Mouse (Mus musculus) erythroblast, embryonic 14.5 days (primary cell): ENCODE results near the gene Fam102a. TPM values are rescaled to one million over a fixed set of nuclear protein-coding genes. Genes with fewer than 3 reads are reported as not detected.

Source experiments
- H3K27me3 ChIP-seq: 2 replicates; pipeline ENCODE4 v1.6.1; 2012; ENCODE audit warnings: inconsistent platforms; ENCODE audit not compliant: control insufficient read depth
- H3K36me3 ChIP-seq: 2 replicates; pipeline ENCODE4 v1.6.1; 2012; ENCODE audit warnings: mild to moderate bottlenecking, inconsistent platforms; ENCODE audit not compliant: control insufficient read depth
- H3K4me1 ChIP-seq: 2 replicates; pipeline ENCODE4 v1.6.1; 2012; ENCODE audit warnings: inconsistent platforms; ENCODE audit not compliant: control insufficient read depth
- H3K4me3 ChIP-seq: replicated peaks from 2 replicates; pipeline ENCODE3; 2012; ENCODE audit warnings: moderate library complexity, mild to moderate bottlenecking, inconsistent platforms
- H3K9me3 ChIP-seq: 2 replicates; pipeline ENCODE4 v1.6.1; 2012; ENCODE audit warnings: low read length, inconsistent platforms, mixed read lengths; ENCODE audit not compliant: control insufficient read depth
- GATA1 ChIP-seq: IDR thresholded peaks from 2 replicates; pipeline ENCODE4 v1.6.1; 2012; ENCODE audit warnings: low read length, inconsistent platforms, mixed read lengths
- TAL1 ChIP-seq: IDR thresholded peaks from 3 replicates; pipeline ENCODE4 v1.6.1; 2012; ENCODE audit warnings: low read length, inconsistent platforms, mixed read lengths
- polyA plus RNA-seq: library from polyadenylated mRNA; stranded (reverse); fragments of >175 nt; gene quantifications from 2 replicates; pipeline ENCODE4 v1.2.3, GENCODE M21; 2012

Fam102a gene
- polyA plus RNA-seq, 1 experiment, result 0.06 TPM

DNA sequence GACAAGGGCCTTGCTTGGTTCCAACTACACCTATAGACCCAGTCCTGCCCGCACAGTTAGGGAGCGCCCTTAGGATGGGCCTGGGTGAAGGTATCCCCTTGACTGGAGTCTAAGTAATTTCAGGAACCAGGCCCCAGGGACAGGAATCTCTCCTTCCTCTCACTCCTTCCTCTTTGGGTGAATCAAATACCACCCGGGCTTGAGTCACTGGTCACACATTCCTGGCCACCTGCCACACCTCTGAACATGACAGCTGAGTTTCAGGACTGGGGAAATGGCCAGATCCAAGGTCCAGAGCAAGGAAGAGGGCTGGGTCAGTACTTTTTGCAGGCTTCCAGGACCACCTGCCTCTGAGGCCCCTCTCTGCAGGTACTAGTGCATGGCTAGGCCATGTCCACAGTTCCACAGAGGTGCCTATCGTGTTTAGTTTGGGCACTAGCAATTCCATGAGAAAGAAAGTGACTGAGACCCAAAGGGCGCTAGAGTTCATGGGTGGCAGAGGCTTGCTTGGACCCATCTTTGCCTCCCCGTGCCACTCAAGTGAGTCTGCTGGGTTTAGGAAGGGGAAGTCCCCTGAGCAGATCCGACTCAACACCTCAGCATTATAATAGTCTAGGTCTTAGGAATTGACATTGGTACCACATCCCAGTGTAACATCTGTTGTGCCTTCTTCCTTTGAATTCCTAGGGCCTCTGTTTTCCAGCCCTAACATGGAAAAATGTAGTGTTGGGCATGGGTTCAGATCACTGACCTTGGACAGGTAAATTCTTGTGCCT, 13.0 kb downstream of the Fam102a start:
- no peaks in the 10 kb centered on the region for H3K27me3 ChIP-seq
- no peak for TF ChIP-seq TAL1
- TF ChIP-seq GATA1, result no peak
- no peak overlapping the region for H3K4me3 ChIP-seq
- no peaks in the 10 kb centered on the region for H3K36me3 ChIP-seq
- H3K4me1 ChIP-seq, result no peaks in the 10 kb centered on the region
- no peaks in the 10 kb centered on the region for H3K9me3 ChIP-seq

DNA sequence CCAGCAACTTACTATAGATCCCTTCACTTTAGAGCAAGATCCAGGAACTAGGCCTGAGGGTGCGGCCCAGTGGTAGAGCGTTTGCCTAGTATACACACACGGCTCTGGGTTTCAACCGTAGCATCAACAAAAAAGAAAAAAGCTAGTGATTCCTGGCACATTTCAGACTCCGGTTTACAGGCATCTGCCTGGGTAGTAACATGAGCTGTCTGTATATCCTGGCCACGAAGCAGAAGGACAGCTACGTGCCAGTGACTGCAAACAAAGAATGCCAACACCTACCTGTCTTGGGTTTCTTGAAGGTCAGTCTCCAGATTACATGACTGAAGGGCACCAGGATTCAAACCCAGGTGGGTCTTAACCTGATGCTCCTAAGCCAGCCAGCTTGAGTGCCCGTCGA, 14.0 kb downstream of the Fam102a start:
- Histone ChIP-seq H3K36me3 (no peaks in the 10 kb centered on the region), H3K4me3 (no peak overlapping the region), H3K4me1 (peaks cover 2% of the 10 kb centered on the region; the same call in 1 of the 2 replicates), H3K9me3 (no peaks in the 10 kb centered on the region), H3K27me3 (no peaks in the 10 kb centered on the region)
- TF ChIP-seq GATA1 (no peak), TAL1 (no peak)

DNA sequence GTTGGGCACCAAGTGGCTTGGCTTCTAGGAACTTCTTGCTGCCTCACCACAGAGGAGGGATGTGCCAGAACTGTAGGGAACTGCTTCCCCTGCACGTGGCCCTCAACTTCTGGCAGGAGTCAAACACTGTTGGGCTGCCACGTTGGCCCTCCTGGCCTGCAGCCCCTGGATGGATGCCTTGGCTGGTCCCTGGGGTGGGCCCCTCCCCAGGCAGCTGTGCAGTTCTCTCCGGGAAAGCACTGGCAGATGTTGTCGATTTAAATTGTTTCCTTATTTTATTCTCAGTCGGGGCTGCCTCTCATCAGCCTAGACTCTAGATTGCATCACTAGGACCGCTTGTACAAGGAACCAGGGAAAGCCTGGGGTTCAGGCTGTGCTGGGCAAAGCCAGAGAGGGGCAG, 14.6 kb downstream of the Fam102a start:
- TF ChIP-seq GATA1 (no peak), TAL1 (no peak)
- H3K27me3 ChIP-seq, result no peaks in the 10 kb centered on the region

DNA sequence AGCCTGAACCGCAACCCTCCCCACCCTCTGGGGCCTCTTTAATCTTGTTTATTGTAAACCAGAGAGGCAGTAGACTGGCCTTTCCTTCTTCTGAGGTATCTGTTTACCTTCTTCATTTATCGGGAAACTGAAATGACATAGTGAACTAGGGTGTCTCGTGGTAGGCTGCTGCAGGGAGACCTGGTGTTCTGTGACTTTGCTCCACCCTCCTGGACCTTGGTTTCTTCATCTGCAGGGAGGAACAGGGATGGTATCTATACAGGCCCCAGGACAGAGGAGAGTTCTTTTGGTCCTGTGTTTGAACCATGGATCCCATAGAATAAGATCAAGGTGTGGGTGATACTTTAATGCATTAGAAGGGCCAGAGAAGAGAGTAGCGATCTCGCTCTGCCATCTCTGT, 16.1 kb downstream of the Fam102a start:
- no peak overlapping the region for H3K4me3 ChIP-seq
- TF ChIP-seq GATA1 (no peak), TAL1 (no peak)
- no peaks in the 10 kb centered on the region for H3K27me3 ChIP-seq
- H3K9me3 ChIP-seq, result no peaks in the 10 kb centered on the region
- peaks cover 2% of the 10 kb centered on the region; the same call in 1 of the 2 replicates for H3K4me1 ChIP-seq
- H3K36me3 ChIP-seq, result no peaks in the 10 kb centered on the region

More for the DNA sequence above, 14.6 kb downstream of the Fam102a start:
- Histone ChIP-seq H3K4me1 (peaks cover 2% of the 10 kb centered on the region; the same call in 1 of the 2 replicates), H3K9me3 (no peaks in the 10 kb centered on the region), H3K4me3 (no peak overlapping the region), H3K36me3 (no peaks in the 10 kb centered on the region)

DNA sequence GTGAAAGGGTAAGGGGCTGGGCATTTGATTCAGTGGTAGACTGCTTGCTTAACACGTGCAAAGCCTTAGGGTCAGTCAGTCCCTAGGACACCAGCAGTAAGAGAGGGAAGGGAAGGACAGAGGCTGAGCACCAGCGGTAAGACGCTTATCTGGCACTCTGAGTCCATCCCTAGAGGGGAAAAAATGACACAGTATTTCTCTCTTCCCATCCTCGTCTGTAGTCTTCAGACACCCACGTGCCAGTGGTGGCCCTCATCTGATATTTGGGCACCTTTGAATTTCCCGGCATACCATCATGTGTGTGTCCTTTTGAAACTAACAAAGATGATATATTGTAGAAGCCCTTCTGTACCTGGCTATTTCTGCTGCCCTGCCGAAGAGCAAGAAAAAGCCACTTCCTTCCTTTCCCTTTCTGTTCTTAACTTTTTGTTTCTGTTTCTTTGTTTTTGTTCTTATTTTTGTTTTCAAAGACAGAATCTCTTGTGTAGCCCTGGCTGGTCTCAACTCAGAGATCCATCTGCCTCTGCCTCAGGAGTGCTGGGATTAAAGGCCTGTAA, 18.5 kb downstream of the Fam102a start:
- Histone ChIP-seq H3K27me3 (no peaks in the 10 kb centered on the region), H3K4me3 (no peak overlapping the region), H3K9me3 (no peaks in the 10 kb centered on the region), H3K36me3 (no peaks in the 10 kb centered on the region), H3K4me1 (peaks cover 2% of the 10 kb centered on the region; the same call in 1 of the 2 replicates)
- TF ChIP-seq TAL1, result no peak
- no peak for TF ChIP-seq GATA1

DNA sequence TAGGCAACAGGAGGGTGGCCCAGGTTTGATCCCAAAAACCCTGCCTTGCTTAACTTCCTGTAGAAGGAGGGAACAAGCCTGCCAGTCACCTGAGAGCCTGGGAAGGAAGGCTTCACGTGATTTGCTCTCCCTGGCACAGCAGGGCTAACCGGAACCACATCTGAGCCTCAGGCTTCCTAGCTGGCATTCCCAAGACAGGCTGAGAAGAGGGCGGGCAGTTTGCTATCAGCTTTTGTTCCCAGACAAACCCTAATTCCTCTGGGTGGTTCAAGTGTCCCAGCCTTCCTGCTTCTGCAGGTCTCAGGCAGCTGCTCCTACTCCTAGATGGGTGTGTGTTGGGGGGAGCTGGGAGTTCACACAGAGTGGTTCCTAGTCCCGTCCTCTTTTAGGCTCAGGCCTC, 20.4 kb downstream of the Fam102a start:
- H3K9me3 ChIP-seq, result no peaks in the 10 kb centered on the region
- TF ChIP-seq TAL1 (no peak), GATA1 (no peak)
- no peak overlapping the region for H3K4me3 ChIP-seq
- H3K27me3 ChIP-seq, result no peaks in the 10 kb centered on the region
- peaks cover 11% of the 10 kb centered on the region for H3K4me1 ChIP-seq
- no peaks in the 10 kb centered on the region for H3K36me3 ChIP-seq

DNA sequence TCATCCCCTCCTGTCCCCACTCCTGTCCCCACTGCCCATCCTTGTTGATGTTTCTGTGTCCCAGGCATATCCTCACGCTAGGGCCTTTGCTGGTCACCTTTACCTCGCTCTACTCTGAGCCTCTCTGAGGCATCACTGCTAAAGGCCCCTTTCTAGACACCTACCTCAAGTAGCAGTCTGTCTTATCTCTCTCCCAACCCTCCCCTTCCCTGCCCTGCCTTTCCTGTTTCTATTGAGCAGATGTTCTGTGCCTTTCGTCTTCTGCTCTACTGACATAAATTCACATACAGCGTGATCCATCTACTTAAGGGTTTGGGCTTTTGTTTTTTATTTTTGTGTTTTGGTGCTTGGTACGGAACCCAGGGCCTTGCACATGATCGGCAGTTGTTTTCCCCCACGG, 20.9 kb downstream of the Fam102a start:
- H3K36me3 ChIP-seq, result no peaks in the 10 kb centered on the region
- H3K27me3 ChIP-seq, result no peaks in the 10 kb centered on the region
- no peak overlapping the region for H3K4me3 ChIP-seq
- TF ChIP-seq GATA1 (no peak), TAL1 (no peak)
- H3K9me3 ChIP-seq, result no peaks in the 10 kb centered on the region
- peaks cover 13% of the 10 kb centered on the region for H3K4me1 ChIP-seq

DNA sequence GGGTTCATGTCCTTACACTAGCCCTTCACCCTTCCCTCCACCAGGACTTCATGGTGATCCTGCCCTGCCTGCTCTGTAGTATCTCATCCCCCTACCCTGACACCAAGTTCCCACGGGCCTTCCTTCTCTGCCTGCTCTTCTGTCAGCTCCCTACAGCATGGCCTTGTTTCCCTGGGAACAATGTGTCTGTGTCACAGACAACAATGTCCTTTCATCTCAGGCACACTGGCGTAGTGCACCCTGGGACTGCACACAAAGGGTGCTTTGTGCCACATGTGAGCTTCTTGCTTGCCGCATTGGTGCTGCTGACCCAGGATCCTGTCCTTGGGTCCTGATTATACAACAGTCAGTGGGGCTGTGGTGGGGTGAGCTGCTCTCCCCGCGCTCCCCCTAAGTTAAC, 24.4 kb downstream of the Fam102a start:
- H3K36me3 ChIP-seq, result no peaks in the 10 kb centered on the region
- H3K4me3 ChIP-seq, result no peak overlapping the region
- H3K4me1 ChIP-seq, result peaks cover 11% of the 10 kb centered on the region
- no peaks in the 10 kb centered on the region for H3K27me3 ChIP-seq
- TF ChIP-seq GATA1 (no peak), TAL1 (no peak)
- H3K9me3 ChIP-seq, result no peaks in the 10 kb centered on the region

DNA sequence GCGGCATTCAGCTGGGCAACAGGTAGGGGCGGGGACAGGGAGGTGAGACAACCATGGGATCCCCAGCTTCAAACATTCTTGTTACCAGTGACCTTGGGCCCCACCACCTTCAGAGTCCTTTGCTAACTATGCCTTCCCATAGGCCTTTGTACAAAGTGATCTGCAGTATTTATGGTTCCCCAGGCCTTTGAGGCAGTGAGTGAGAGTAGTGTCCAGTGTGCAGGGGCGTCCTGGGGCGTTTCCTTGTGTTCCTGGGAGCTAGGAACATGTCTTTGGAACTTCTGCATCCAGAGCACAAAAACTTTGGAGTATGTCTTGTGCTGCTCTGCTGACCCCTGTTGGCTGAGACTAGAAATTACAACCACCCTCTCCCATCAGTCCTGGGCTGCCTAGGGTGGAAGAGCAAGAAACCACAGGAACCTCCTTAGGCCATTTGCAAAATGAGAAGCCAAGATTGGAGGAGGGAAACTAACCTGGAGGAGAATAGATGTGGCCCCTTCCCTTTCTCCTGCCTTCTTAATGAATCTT, 31.5 kb downstream of the Fam102a start:
- H3K4me1 ChIP-seq, result peaks cover 9% of the 10 kb centered on the region
- H3K27me3 ChIP-seq, result no peaks in the 10 kb centered on the region
- no peak for TF ChIP-seq TAL1
- no peak for TF ChIP-seq GATA1
- no peak overlapping the region for H3K4me3 ChIP-seq
- no peaks in the 10 kb centered on the region for H3K9me3 ChIP-seq
- H3K36me3 ChIP-seq, result peaks cover 8% of the 10 kb centered on the region; the same call in 1 of the 2 replicates
